Mouse (Mus musculus) telencephalon, adult 2 months (tissue): ENCODE measurements around the gene Asf1b.
A peak's percentile ranks its signal among the peaks of the same experiment; 100 is the strongest.

Source experiments
- DNase-seq: peaks from one replicate; pipeline ENCODE4 v3.0.0-alpha.2; 2011; ENCODE audit warnings: low read depth, low spot score

Gene Asf1b

DNA sequence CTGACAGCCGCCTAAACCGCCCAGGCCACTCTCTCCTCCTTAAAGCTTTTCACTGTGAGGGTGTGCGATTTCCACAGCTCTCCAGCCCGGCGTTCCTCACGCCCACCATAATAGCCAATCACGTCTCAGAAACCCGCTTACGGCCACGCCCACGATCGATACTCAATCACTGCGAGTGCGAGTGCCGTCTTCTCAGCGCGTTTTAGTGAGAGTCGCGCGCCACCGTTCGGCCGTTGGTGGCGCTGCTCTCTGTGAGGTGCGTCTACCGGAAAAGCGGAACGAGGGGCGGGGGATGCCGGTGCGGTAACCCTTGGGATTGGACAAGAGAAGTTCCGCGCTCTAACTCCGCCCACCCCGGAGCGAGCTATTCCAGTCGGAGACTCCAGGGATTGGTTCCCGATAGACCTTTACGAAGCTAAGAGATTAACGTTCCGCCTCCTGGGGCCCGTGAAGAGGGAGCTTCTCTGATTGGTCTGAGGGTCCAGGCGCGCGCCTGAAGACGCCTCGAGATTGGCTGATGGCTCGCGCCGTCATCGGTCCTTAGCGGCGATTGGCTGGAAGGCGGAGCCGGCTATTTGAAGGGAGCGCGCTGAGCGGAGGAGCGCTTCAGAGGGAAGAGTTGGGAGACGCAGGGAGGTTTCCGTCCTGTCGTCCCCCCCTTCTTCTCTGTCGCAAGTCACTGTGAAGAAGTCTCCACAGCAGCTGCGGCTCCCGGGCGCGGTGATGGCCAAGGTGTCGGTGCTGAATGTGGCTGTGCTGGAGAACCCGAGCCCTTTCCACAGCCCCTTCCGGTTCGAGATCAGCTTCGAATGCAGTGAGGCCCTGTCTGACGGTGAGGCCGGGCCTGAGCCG, at the start of gene Asf1b, which contains the start of gene Gm10644:
Gene Asf1b (plus strand): TSS at position 402 of the 852 bp plus-strand sequence.
Gene Gm10644 (minus strand): TSS at position 100 of the 852 bp plus-strand sequence.
- peak; percentile 100 for DNase-seq

DNA sequence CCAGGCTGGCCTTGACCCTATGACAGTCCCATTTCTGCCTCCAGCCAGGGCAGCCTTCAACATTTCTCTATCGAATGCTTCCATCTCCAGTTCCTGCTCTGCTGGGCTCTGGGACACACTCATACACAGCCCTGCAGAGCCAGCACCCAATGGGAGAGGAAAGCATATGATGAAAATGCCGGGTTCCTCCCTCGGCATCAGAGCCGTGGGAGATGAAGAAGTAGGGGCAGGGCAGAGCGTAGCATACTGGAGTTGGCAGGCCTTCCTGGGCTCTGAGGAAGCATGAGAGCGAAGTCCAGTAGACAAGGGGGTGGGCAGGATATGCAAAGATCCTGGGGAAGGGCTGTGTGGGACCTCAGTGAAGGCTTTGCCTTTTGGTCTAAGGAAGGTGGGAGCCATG, 46.7 kb upstream of the Asf1b start:
- DNase-seq: no peak

DNA sequence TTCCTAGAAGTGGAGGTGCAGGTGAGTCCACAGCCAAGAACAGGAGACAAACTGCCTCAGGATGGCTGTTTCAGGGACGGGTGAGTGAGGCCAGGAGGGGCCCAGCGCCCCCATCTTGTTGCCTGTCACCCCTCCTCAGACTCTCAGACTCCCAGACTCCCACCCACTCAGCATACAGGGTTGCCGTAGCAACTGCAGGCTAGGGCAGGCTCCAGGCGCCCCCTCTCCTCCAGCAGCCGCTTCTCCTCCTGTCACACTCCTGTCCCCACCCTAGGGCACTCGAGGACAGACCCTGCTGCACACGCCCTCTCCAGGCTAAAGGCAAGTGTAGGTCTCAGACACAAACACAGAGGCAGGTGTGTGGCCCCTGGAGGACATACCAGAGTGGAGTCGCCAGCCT, 46.0 kb upstream of the Asf1b start:
- no peak for DNase-seq

DNA sequence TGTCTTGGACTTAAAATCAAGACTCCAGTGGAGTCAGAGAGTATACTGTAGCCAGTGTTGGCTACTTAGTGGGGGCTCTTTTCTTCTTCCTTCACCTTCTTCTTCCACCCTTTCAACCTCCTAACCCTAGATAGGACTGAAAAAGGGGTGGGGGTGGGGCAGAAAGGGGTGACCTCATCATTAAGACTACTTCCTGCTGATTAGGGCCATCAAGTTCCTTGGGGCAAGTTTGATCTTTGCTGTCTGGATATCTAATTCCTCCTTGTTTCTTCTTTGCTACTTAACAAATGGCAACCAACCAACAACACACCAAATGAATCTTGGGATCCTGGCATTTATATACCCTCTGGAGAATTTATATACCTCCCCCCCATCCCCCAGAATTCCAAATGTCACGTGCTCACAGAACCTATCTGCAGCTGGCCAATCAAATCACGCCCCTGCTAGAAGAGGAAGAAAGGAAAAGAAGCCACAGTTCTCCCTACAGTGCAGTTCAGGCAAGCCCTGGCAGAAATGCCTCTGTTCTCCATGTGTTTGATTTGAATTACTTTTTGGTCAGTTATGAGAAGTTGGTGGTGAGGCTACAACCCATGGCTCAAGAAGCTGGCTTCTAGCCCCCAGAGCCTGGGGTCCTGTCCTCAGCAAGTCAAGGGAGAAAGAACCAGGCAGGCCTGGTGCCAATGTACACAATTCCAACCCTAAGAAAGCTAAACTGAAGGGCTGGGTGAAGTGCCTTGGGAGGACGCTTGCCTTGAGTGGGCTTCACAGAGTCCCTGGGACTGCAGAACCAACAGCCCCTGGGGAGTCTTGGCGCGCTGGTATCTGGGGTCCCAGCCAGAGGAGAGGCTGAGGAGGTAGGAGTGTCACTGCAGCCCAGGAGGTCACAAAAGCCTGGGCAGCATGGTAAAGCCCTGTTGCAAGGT, 43.2 kb upstream of the Asf1b start:
- no peak for DNase-seq

DNA sequence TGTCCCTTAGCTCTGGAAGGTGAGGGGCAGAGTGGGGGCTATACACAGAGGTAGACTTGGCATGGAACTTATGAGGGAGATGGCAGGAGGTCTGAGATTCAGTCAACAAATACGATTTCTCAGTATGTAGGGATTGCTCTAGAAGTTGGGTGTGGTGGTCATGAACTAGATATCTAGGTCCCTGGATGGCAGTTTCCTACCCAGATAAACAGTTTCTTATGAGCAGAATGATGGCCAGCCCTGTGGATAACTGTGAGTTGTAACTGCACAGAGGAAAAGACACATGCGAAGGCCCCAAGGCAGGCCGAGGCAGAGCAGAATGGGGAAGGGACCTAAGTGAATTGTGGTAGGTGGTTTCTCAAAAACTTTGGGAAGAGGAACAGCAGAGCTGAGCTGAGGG, 41.1 kb upstream of the Asf1b start:
- DNase-seq: no peak

DNA sequence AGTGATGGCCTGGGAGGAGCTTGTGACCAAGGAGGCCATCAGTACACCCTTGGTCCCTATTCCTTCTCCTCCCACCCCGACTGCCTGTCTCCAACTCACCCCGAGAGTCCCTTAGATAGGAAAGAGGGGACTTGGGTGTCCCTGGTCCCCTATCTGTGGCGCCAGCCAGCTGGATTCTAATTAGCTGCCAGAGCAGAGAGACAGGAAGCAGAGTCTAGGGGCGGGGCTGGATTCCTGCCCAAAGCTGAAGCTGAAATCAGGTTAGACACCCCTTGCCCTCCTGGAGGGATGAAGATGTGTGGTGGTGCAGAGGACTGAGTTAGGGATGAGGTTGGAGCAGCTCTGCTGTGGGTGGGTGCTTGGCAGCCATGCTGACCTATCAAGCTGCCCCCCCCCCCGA, 40.4 kb upstream of the Asf1b start:
- DNase-seq: no peak

DNA sequence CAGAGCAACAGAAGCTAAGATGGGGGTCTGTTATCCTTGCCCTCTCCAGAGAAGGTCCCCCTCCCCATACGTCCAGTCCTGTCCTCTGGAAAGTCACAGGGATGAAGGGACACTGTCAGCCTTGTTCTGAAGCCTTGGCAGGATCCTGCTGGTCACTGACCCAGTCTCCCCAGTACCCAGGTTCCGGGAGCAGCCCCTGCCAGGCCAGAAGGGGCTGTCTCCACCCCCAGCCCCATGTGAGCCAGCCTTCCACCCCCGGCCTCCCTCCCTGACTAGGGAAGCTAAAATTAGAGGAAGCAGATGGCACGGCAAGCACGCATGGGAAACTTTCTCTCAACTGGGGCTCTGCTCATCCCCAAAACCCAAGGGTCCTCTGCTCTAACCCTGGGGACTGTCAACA, 39.3 kb upstream of the Asf1b start:
- DNase-seq: no peak

DNA sequence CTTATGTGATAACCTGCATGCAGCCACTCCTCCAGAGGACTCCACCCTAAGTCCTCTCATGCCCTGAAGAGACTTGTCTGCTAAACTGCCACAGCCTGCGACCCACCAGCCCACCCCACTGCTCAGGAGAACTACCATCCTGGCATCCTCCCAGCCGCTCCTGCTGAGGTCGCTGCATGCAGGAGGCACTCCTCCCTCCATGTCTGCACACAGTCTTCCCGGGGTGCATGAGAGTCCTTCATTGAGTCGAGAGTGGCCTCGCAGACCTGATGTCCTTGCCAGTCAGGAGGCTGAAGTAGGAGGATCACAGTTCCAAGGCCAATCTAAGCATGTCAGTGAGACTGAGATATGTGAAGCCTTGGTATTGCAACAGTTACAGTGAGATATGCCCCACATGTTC, 37.7 kb upstream of the Asf1b start:
- DNase-seq: no peak

DNA sequence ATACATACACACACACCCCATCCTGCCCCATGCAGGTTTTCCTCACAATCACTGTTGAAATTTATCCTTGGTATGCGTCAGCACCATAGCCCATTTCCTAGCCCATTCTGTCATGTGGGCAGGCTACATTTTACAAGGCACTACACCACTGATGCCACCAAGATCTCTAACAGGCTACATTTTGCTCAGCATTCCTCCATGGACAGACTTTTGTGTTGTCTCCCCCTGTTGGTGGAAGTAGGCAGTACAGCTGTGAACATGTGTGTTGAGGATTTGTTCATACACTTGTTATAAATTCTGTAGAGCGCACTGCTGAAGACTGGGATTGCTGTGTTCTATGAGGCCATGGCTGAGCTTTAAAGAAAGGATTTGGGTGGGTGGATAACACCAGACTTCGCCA, 33.7 kb upstream of the Asf1b start:
- DNase-seq: peak; percentile 80

DNA sequence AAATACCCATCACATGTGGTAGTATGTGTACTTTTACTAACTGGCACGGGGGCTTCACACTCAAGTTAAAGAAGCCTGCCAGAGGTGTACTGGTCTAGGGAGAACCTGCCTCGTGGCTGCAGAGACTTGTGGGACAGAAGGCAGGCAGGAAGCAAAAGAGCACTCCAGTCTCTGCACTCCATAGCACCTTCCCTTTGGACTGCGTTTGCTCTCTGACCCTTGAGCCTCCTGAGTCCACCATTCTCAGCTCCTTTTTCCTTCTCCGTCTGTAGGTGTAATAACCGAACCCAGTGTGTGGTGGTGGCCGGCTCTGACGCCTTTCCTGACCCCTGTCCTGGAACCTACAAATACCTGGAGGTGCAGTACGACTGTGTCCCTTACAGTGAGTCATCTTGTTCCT, 32.6 kb upstream of the Asf1b start:
- DNase-seq: no peak

DNA sequence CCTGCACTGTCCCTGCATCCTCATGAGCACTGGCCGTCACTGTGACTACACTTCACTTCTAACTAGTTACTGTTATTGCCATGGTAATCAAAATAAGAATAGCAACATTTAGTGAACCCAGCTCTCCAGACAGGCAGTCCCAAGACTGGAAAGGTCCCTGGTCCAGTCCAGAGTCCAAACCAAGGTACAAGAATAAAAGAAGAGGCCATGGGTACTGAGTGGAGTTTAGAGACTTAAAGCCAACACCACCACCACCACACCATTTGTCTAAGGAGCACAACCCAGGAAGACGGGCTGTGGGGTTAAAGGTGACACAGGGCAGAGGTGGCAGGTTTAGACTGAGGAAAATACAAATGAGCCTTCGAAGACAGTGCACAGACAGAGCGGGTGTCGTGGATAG, 30.7 kb upstream of the Asf1b start:
- DNase-seq: no peak

DNA sequence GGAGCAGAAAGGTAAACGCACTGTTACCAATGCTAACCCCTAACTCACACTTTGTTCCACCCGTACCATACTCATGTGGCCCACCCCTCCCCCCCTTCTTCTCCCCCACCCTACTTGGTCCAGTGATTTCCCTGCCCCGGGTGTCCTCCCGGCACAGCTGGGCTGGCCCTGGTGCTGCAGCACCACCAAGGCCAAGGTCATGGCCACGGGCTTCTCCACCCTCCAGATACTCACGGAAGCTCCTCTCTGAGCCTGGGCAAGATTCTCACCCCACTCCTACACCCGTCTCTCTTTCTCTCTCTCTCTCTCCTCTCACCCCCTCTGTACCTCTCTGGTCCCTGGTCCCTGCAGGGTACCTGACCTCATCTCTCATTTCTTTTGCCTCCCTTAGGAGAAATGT, 29.0 kb upstream of the Asf1b start:
- DNase-seq: no peak

DNA sequence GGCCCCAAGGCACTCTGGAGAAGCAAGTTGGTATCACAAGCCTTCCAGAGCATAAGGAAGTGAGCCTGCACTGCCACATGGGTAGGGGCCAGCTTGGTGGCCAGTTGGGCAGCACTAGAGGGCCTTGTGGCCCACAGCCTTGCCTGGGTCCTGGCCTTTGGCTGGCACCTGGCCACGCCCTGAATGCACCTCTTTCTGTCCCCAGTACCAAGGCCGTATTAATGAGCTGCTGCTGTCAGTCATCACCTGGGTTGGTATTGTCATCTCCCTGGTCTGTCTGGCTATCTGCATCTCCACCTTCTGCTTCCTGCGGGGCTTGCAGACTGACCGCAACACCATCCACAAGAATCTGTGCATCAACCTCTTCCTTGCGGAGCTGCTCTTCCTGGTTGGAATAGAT, 21.1 kb upstream of the Asf1b start:
- DNase-seq: no peak

DNA sequence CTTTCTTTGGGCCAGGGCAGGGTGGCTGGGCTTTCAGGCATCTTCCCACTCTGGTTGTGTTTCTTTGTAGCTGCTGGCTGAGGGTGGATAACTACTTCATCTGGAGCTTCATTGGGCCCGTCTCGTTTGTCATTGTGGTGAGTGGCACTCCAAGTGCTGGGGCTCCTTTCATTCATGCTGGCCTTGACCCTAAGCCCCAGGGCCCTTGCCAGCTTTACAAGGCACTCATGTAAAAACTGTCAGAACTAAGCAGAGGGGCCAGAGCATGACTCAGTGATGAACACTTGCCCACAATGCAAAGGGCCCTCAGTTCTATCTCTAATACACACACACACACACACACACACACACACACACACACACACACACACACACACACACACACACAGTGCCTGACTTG, 20.3 kb upstream of the Asf1b start:
- DNase-seq: no peak

DNA sequence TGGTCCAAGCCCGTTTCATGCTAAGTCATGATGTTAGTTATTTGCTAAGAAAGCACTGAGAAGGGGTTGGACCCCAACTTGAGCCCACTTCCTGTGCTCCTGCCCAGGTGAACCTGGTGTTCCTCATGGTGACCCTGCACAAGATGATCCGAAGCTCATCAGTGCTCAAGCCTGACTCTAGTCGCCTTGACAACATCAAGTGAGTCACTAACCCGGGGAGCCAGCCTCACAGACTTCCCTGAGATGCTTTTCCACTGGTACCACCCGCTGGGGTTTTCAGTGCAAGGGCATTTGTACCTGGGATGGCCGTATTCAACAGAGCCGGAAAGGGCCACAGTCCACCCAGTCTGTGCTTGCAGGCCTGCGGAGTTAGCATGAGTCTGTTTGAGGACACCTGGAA, 19.9 kb upstream of the Asf1b start:
- no peak for DNase-seq

DNA sequence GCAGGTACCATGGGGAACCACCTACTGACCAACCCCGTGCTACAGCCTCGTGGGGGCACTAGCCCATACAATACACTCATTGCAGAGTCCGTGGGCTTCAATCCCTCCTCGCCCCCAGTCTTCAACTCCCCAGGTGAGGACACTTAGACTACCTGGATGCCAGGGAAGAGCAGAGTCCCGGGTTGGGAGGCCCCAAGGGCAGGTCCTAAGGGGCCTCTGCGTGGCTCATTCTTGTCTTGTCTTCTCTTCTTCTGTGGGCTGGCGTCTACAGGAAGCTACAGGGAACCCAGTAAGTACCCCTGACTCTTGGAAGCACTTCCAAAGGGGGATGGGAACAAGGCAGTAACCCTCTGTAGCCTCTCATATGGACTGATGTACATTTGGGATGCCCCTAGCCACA, 17.7 kb upstream of the Asf1b start:
- no peak for DNase-seq

DNA sequence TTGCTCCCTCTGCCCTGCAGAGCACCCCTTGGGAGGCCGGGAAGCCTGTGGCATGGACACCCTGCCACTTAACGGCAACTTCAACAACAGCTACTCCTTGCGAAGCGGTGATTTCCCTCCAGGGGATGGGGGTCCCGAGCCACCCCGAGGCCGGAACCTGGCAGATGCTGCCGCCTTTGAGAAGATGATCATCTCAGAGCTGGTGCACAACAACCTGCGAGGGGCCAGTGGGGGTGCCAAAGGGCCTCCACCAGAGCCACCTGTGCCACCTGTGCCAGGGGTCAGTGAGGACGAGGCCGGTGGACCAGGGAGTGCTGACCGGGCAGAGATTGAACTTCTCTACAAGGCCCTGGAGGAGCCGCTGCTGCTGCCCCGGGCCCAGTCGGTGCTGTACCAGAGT, 17.0 kb upstream of the Asf1b start:
- no peak for DNase-seq

DNA sequence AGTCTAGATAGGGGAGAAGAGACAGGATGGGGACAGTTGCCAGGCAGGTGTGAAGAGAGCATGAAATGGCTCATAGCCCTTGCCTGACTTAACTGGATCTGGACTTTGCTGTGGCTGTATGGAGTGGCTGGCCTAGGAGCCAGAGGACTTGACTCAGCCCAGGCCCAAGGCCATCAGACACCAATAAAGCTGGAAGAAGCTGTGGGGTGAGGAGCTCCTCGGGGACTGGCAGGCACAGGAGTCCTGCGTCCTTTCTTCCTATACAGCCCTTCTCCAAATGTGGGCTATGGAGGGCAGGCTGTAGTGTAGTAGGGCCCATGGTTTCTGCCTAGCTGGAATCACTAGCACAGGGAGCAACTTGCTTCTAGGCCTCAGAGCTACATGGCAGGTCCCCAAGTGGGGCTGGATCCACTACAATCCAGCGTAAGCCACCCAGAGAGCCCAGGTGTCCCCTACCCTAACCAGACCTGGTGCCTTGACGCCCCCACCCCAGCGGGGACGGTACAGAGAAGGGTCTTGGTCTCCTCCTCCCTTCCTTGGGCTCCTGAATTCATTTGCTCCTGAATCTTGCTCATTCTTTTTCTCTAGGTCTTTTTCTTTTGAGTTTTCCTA, 14.1 kb upstream of the Asf1b start:
- no peak for DNase-seq

DNA sequence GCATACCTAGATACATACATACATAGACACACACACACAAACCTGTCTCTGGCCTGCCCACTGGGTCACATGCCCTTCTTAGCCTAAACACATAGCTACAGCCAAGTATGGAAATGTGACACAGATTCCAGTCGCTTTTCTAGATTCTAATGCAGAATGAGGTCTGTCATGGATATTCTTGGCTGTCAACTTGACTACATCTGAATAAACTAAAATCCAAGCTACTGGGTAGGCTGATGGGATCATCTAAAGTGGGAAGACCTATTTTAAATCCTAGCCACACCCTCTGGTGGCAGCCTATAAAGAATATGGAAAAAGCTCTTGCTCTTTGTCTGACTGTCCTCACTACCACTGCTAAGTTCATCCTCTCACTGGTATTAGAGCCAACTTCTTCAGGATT, 12.9 kb upstream of the Asf1b start:
- DNase-seq: peak; percentile 43

DNA sequence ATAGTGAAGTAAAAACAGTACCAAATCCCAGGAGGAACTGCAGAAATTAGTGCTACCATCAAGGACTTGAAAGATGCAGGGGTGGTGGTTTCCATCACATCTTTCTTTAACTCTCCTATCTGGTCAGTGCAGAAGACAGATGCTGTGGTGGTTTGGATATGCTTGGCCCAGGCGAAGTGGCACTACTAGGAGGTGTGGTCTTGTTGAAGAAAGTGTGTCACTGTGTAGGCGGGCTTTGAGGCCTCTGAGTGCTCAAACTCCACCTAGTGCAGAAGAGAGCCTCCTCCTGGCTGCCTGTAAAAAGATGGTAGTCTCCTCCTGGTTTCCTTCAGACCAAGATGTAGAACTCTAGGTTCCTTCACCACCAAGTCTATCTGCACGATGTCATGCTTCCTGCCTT, 9.8 kb upstream of the Asf1b start:
- DNase-seq: no peak

DNA sequence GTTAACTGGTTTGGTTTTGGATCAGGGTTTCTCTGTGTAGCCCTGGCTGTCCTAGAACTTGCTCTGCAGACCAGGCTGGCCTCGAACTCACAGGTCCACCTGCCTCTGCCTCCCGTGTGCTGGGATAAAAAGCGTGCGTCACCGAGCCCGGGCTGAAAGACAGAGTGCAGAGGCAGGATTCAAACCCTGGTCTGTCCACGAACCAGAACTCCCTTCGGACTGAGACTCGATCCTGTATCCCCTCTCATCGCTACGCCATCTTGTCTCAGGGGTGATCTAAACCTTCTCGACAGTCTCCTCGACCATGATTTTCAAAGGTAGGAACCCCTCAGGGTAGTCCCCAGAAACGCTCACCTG, 580 bp upstream of the Asf1b start:
- no peak for DNase-seq

DNA sequence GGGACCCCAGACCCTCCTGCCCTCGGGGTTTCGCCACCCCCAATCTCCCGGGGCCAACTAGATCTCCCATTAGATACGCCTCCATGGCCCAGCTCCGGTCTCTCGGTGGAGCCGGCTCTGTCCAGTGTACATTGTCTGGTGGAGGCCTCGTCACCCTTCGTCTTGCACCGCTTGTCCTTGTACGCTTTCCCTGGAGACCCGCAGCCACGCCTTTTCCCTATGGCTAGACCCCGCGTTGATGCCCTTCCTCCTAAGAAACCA, 581 bp downstream of the Asf1b start:
- no peak for DNase-seq

DNA sequence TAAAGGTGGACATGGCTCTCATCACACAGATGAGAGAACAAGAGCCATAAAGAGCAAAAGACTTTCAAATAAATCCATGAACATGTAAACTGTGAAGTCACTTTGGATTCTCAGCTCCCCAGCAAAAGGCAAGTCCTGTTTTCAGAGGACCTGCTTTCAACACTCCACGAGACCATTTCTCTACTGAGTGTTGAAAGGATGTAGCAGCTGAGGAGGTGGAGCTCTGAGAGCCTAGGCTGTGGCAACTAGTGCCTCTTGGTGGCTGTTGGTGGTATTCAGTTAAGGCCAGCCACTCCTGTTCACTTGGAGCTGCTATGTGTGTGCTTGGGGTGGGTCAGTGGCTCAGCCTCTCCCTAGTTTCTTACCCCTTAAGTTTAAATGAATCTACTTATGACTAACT, 1.5 kb downstream of the Asf1b start:
- DNase-seq: no peak
